Mouse (Mus musculus): ENCODE data around the gene Cfap99. TPM values are rescaled to one million over a fixed set of nuclear protein-coding genes. Genes with fewer than 3 reads are reported as not detected.

Cfap99 gene
- total and polyA plus RNA-seq, 3 experiments = not detected

GRCm38 (mm10) chr5:34255189-34255588 is 33.2 kb upstream of the Cfap99 start (continued):
- no peak for TF ChIP-seq NRF1 (IDR thresholded peaks at IDR 0.05; ENCODE audit: insufficient read depth, low read depth, low read length, poor library complexity, severe bottlenecking)
- no peak for TF ChIP-seq POLR2AphosphoS5 (IDR thresholded peaks at IDR 0.05; ENCODE audit: borderline replicate concordance, low read depth, low read length)
- no peak for TF ChIP-seq MEF2A (IDR thresholded peaks at IDR 0.05; ENCODE audit: extremely low read depth, insufficient replicate concordance, low read depth, low read length, poor library complexity, severe bottlenecking)

GRCm38 (mm10) chr5:34259172-34259816 is 29.1 kb upstream of the Cfap99 start:
- H3K4me3 ChIP-seq (ENCODE audit: control insufficient read depth in 1 of 2, insufficient read depth in 1 of 2, low read depth in 2 of 2, low read length in 2 of 2) = no peak overlapping the region
- no peaks in the 10 kb centered on the region for H3K79me2 ChIP-seq (ENCODE audit: control insufficient read depth, insufficient read depth, low read length, poor library complexity)
- TF ChIP-seq TBP (IDR thresholded peaks at IDR 0.05; ENCODE audit: low read depth, low read length) (0 out of 2 replicates have a peak, but pooled peaks have one; percentile 11), POLR2AphosphoS2 (IDR thresholded peaks at IDR 0.05; ENCODE audit: low read length) (no peak)
- no peak overlapping the region for H3K27ac ChIP-seq (ENCODE audit: control insufficient read depth, low read depth, low read length)
- no peaks in the 10 kb centered on the region for H3K36me3 ChIP-seq (ENCODE audit: control insufficient read depth in 1 of 2, insufficient read depth in 2 of 2, low read length in 2 of 2)
- no peak overlapping the region for H3K9ac ChIP-seq (ENCODE audit: control insufficient read depth, low read depth, low read length, poor library complexity, severe bottlenecking)
- H3K4me1 ChIP-seq (ENCODE audit: control insufficient read depth in 1 of 2, insufficient read depth in 2 of 2, low read length in 2 of 2) = no peaks in the 10 kb centered on the region
- peaks cover 24 to 33% of the 10 kb centered on the region in 2 experiments for H3K27me3 ChIP-seq (ENCODE audit: control insufficient read depth in 1 of 2, insufficient read depth in 2 of 2, low read length in 2 of 2)
- DNase-seq (ENCODE audit: low read depth, low spot score) = no peak
- H3K9me3 ChIP-seq (replicated peaks; ENCODE audit: insufficient read depth, low read length) = no peaks in the 10 kb centered on the region

GRCm38 (mm10) chr5:34266065-34266464 is 22.3 kb upstream of the Cfap99 start:
- Histone ChIP-seq H3K9ac (ENCODE audit: control insufficient read depth, low read depth, low read length, poor library complexity, severe bottlenecking) (no peak overlapping the region), H3K79me2 (ENCODE audit: control insufficient read depth, insufficient read depth, low read length, poor library complexity) (no peaks in the 10 kb centered on the region), H3K36me3 (ENCODE audit: control insufficient read depth in 1 of 2, insufficient read depth in 2 of 2, low read length in 2 of 2) (no peaks in the 10 kb centered on the region), H3K4me3 (ENCODE audit: control insufficient read depth in 1 of 2, insufficient read depth in 1 of 2, low read depth in 2 of 2, low read length in 2 of 2) (no peak overlapping the region), H3K4me1 (ENCODE audit: control insufficient read depth in 1 of 2, insufficient read depth in 2 of 2, low read length in 2 of 2) (peaks cover 0 to 10% of the 10 kb centered on the region in 2 experiments; a peak in 1 of 4 replicates), H3K9me3 (replicated peaks; ENCODE audit: insufficient read depth, low read length) (no peaks in the 10 kb centered on the region), H3K27me3 (ENCODE audit: control insufficient read depth in 1 of 2, insufficient read depth in 2 of 2, low read length in 2 of 2) (peaks cover 0 to 5% of the 10 kb centered on the region in 2 experiments; a peak in 2 of 4 replicates), H3K27ac (ENCODE audit: control insufficient read depth, low read depth, low read length) (no peak overlapping the region)
- TF ChIP-seq POLR2A (IDR thresholded peaks at IDR 0.05; ENCODE audit: control insufficient read depth in 1 of 2, insufficient read depth in 1 of 2, low read depth in 1 of 2, low read length in 2 of 2, poor library complexity in 1 of 2) (no peak), TCF12 (IDR thresholded peaks at IDR 0.05; ENCODE audit: low read depth, low read length) (no peak), MAFK (IDR thresholded peaks at IDR 0.05; ENCODE audit: borderline replicate concordance, low read depth, low read length) (no peak), USF2 (IDR thresholded peaks at IDR 0.05; ENCODE audit: borderline replicate concordance in 1 of 2, insufficient read depth in 1 of 2, low read depth in 1 of 2, low read length in 2 of 2) (no peak), RAD21 (IDR thresholded peaks at IDR 0.05; ENCODE audit: low read depth, low read length) (no peak), E2F4 (IDR thresholded peaks at IDR 0.05; ENCODE audit: borderline replicate concordance, low read depth, low read length) (no peak)
- no peak for DNase-seq (ENCODE audit: low read depth, low spot score)
